Mouse (Mus musculus): ENCODE results near the gene Dalrd3.

- TF ChIP-seq CTCF (IDR thresholded peaks at IDR 0.05; ENCODE audit: borderline replicate concordance, control insufficient read depth, extremely low read depth, insufficient read depth, low read length, poor library complexity) (no peak), POLR2A (IDR thresholded peaks at IDR 0.05; ENCODE audit: control insufficient read depth, extremely low read depth, insufficient read depth, low read length, poor library complexity) (no peak)
Measured at GRCm38 (mm10) chr9:108521604-108522003, 48.1 kb upstream of the Dalrd3 start.
